Mouse (Mus musculus) lung, postnatal 0 days (tissue): ENCODE measurements at regions not wholly inside any gene's neighbourhood (a gene's known extent, or its start where the extent isn't known, plus 50 kb on each side); places are given as distances from the start of the nearest gene placed in this dataset.
"Not testable (repeated sequence)": the region's sequence is repeated elsewhere in the genome, so short reads cannot be mapped to it uniquely, and the experiment has no call there.

Source experiments
- ATAC-seq: fragments of 200-750 bp; cut with Nextera tagmentation; 2 replicates; pipeline ENCODE4 v1.8.0; 2017; ENCODE audit warnings: moderate library complexity
- DNase-seq: peaks from one replicate; pipeline ENCODE4 v3.0.0-alpha.2; 2016; ENCODE audit warnings: low spot score
- H3K27ac ChIP-seq: fragments of 300-500 bp; sonication (generic); 2 replicates; pipeline ENCODE4 v1.5.1; 2014; ENCODE audit warnings: antibody characterized with exemption, mild to moderate bottlenecking, low read length, mixed read lengths
- H3K27me3 ChIP-seq: fragments of 300-500 bp; sonication (generic); replicated peaks from 2 replicates; pipeline ENCODE4 v1.6.1; 2014; ENCODE audit warnings: low read length, mixed read lengths; ENCODE audit not compliant: insufficient read depth
- H3K36me3 ChIP-seq: fragments of 300-500 bp; sonication (generic); 2 replicates; pipeline ENCODE4 v1.6.1; 2014; ENCODE audit warnings: low read length, mixed read lengths; ENCODE audit not compliant: insufficient read depth
- H3K4me1 ChIP-seq: fragments of 300-500 bp; sonication (generic); 2 replicates; pipeline ENCODE4 v1.6.1; 2014; ENCODE audit warnings: antibody characterized with exemption, low read depth, low read length, mixed read lengths; ENCODE audit not compliant: insufficient read depth
- H3K4me2 ChIP-seq: fragments of 300-500 bp; sonication (generic); replicated peaks from 2 replicates; pipeline ENCODE4 v1.6.1; 2014; ENCODE audit warnings: low read depth, mild to moderate bottlenecking, low read length, moderate library complexity, mixed read lengths
- H3K4me3 ChIP-seq: fragments of 300-500 bp; sonication (generic); 2 replicates; pipeline ENCODE4 v1.5.1; 2014; ENCODE audit warnings: low read depth, low read length
- H3K9ac ChIP-seq: fragments of 300-500 bp; sonication (generic); replicated peaks from 2 replicates; pipeline ENCODE4 v1.6.1; 2014; ENCODE audit warnings: low read depth, mild to moderate bottlenecking
- H3K9me3 ChIP-seq: fragments of 300-500 bp; sonication (generic); 2 replicates; pipeline ENCODE4 v1.6.1; 2016; ENCODE audit warnings: low read length, mixed read lengths
- CTCF ChIP-seq: IDR thresholded peaks from 2 replicates; pipeline ENCODE4 v1.5.1; 2016; ENCODE audit warnings: antibody characterized with exemption, mild to moderate bottlenecking
- EP300 ChIP-seq: IDR thresholded peaks from 2 replicates; pipeline ENCODE4 v1.6.1; 2016; ENCODE audit warnings: antibody characterized with exemption, mild to moderate bottlenecking, control low read depth
- WGBS: fragments of 180-500 bp; shearing (Covaris S2); extraction: QIAGEN DNeasy Blood & Tissue Kit; methylation state at CpG from one replicate; pipeline ENCODE4 v1.1.7; 2014; 5-methylcytosine and 5-hydroxymethylcytosine counted together

DNA sequence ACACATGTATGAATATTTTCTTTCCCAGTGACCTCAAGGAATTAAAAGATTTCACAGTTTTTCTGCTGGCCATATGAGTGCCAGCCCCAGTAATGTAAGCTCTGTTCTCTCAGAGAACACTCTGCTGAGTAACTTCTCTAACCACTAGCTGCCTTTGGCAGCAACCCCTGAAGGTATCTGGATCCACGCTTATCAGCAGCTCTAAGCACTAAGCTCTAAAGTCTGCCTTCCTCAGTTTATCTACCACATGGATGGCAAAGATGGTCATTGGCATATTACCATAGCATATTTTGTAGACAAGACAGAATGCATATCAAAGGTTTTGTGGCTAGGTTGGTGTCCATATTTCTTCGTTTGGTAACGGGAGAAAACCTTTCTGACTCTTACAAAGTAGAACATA, 592.3 kb upstream of the Chrm3 start:
- Histone ChIP-seq H3K4me2 (no peak overlapping the region), H3K4me1 (no peaks in the 10 kb centered on the region), H3K9ac (no peak overlapping the region), H3K27ac (no peak overlapping the region), H3K36me3 (no peaks in the 10 kb centered on the region), H3K27me3 (no peaks in the 10 kb centered on the region), H3K4me3 (no peak overlapping the region), H3K9me3 (no peaks in the 10 kb centered on the region)
- ATAC-seq (no peak), DNase-seq (no peak)
- WGBS, result 87% methylated on average over 3 of the region's 3 CpGs
- TF ChIP-seq EP300, result no peak
- no peak for TF ChIP-seq CTCF

- WGBS, result 74% methylated on average over 8 of the region's 9 CpGs
- not testable (repeated sequence) for H3K9ac ChIP-seq
These were observed 590.0 kb upstream of the Chrm3 start for GRCm38 (mm10) chr13:10950658-10951057.

GRCm38 (mm10) chr13:10947398-10947797, 586.8 kb upstream of the Chrm3 start:
- Histone ChIP-seq H3K4me3 (no peak overlapping the region), H3K27ac (no peak overlapping the region), H3K4me2 (no peak overlapping the region), H3K36me3 (no peaks in the 10 kb centered on the region), H3K9ac (no peak overlapping the region), H3K9me3 (no peaks in the 10 kb centered on the region), H3K27me3 (no peaks in the 10 kb centered on the region), H3K4me1 (no peaks in the 10 kb centered on the region)
- 47% methylated on average over 2 of the region's 2 CpGs for WGBS
- ATAC-seq (no peak), DNase-seq (no peak)
- TF ChIP-seq EP300 (no peak), CTCF (no peak)

More at GRCm38 (mm10) chr13:10950658-10951057, 590.0 kb upstream of the Chrm3 start:
- not testable (repeated sequence) for H3K4me2 ChIP-seq, H3K36me3 ChIP-seq, H3K27ac ChIP-seq, H3K4me1 ChIP-seq, H3K9me3 ChIP-seq, ATAC-seq, H3K4me3 ChIP-seq, H3K27me3 ChIP-seq, DNase-seq

DNA sequence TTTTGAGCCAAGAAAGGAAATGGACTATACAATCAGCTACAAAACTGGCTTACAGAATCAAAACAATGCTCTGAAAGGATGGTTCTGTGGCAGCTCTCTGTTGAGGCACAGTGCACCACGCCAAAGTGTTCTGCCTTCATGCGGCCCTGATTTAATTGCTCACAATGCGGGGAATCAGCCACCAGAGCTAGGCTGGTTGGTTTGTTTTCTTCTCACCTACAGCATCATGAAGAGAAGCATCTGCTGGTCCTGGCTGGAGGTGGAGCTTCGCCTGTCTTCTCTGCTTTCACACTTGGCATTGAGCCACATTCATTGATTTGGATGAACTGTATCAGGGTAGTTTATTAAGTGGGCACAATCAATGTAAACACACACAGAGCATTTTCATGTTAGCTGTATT, 583.2 kb upstream of the Chrm3 start:
- Histone ChIP-seq H3K9ac (no peak overlapping the region), H3K36me3 (no peaks in the 10 kb centered on the region), H3K9me3 (no peaks in the 10 kb centered on the region), H3K27ac (no peak overlapping the region), H3K4me2 (no peak overlapping the region), H3K4me3 (no peak overlapping the region), H3K27me3 (no peaks in the 10 kb centered on the region), H3K4me1 (no peaks in the 10 kb centered on the region)
- TF ChIP-seq CTCF, result no peak
- no peak for TF ChIP-seq EP300
- WGBS, result 73% methylated on average over 4 of the region's 4 CpGs
- DNase-seq, result no peak
- no peak for ATAC-seq

DNA sequence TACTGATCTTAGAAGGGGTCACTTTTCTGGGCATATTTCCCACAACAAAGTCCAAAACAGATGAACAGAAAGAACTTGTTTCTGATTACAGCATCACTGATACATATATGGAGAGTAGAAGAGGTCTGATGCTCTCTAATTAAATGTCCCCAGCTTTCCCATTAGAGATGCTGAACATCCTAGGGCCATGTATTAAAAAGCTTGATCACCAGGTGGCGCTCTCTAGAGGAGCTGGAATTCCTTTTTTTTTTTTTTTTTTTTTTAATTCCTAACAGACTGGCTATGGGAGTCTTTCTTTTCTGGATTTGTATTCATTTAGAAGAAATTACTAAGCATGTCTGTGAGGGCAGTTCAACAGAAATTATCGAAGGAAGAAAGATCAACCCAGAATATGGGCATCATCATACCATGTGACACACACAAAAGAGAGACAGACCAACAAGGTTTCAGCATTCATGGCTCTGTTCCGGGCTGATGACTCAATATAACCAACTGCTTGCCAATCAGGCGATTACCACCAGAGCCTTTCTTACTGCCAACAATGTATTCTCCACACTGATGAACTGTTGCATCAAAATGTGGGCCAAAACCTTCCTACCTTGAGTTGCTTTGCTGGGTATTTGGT, 581.5 kb upstream of the Chrm3 start:
- TF ChIP-seq EP300 (no peak), CTCF (peak; percentile 55)
- ATAC-seq (no peak), DNase-seq (peak; percentile 10)
- Histone ChIP-seq H3K27me3 (no peaks in the 10 kb centered on the region), H3K4me1 (no peaks in the 10 kb centered on the region), H3K36me3 (no peaks in the 10 kb centered on the region), H3K4me3 (no peak overlapping the region), H3K9ac (no peak overlapping the region), H3K27ac (no peak overlapping the region), H3K9me3 (no peaks in the 10 kb centered on the region), H3K4me2 (no peak overlapping the region)
- WGBS, result 59% methylated on average over 4 of the region's 4 CpGs

- no peak for TF ChIP-seq EP300
- no peak for TF ChIP-seq CTCF
- no peaks in the 10 kb centered on the region for H3K36me3 ChIP-seq
- H3K9me3 ChIP-seq, result no peaks in the 10 kb centered on the region
- DNase-seq (no peak), ATAC-seq (no peak)
- WGBS, result 85% methylated on average over 2 of the region's 2 CpGs
- H3K9ac ChIP-seq, result no peak overlapping the region
- no peaks in the 10 kb centered on the region for H3K4me1 ChIP-seq
- H3K27ac ChIP-seq, result no peak overlapping the region
- H3K27me3 ChIP-seq, result no peaks in the 10 kb centered on the region
- H3K4me2 ChIP-seq, result no peak overlapping the region
- no peak overlapping the region for H3K4me3 ChIP-seq
These were observed 577.6 kb upstream of the Chrm3 start for GRCm38 (mm10) chr13:10938233-10938632.

GRCm38 (mm10) chr13:10930741-10931140, 570.1 kb upstream of the Chrm3 start:
- ATAC-seq (no peak), DNase-seq (no peak)
- H3K4me1 ChIP-seq, result no peaks in the 10 kb centered on the region
- peak; percentile 36 for TF ChIP-seq CTCF
- TF ChIP-seq EP300, result no peak
- no peak overlapping the region for H3K27ac ChIP-seq
- no peak overlapping the region for H3K9ac ChIP-seq
- no peaks in the 10 kb centered on the region for H3K36me3 ChIP-seq
- H3K27me3 ChIP-seq, result no peaks in the 10 kb centered on the region
- H3K4me3 ChIP-seq, result no peak overlapping the region
- no peak overlapping the region for H3K4me2 ChIP-seq
- H3K9me3 ChIP-seq, result no peaks in the 10 kb centered on the region
- WGBS, result 90% methylated on average over 3 of the region's 3 CpGs
